Mouse (Mus musculus) hindbrain, embryonic 12.5 days (tissue): ENCODE results near the gene Thada. TPM values are rescaled to one million over a fixed set of nuclear protein-coding genes. Genes with fewer than 3 reads are reported as not detected.
A peak's percentile ranks its signal among the peaks of the same experiment; 100 is the strongest.
"Not testable (repeated sequence)": the region's sequence is repeated elsewhere in the genome, so short reads cannot be mapped to it uniquely, and the experiment has no call there.

ENCODE experiments used
- ATAC-seq: fragments of 200-750 bp; cut with Nextera tagmentation; 2 replicates; pipeline ENCODE4 v1.8.0; 2017; ENCODE audit warnings: moderate TSS enrichment; ENCODE audit not compliant: low FRiP score
- H3K27ac ChIP-seq: fragments of 300-500 bp; sonication (generic); 2 replicates; pipeline ENCODE4 v1.5.1; 2016; ENCODE audit warnings: mild to moderate bottlenecking
- H3K27me3 ChIP-seq: fragments of 300-500 bp; sonication (generic); 2 replicates; pipeline ENCODE4 v1.6.1; 2016; ENCODE audit warnings: mild to moderate bottlenecking
- H3K36me3 ChIP-seq: fragments of 300-500 bp; sonication (generic); 2 replicates; pipeline ENCODE4 v1.6.1; 2016; ENCODE audit warnings: mild to moderate bottlenecking
- H3K4me1 ChIP-seq: fragments of 300-500 bp; sonication (generic); 2 replicates; pipeline ENCODE4 v1.6.1; 2016
- H3K4me2 ChIP-seq: fragments of 300-500 bp; sonication (generic); replicated peaks from 2 replicates; pipeline ENCODE4 v1.6.1; 2016; ENCODE audit warnings: mild to moderate bottlenecking
- H3K4me3 ChIP-seq: fragments of 300-500 bp; sonication (generic); 2 replicates; pipeline ENCODE4 v1.5.1; 2016; ENCODE audit warnings: mild to moderate bottlenecking
- H3K9ac ChIP-seq: fragments of 300-500 bp; sonication (generic); 2 replicates; pipeline ENCODE4 v1.6.1; 2016; ENCODE audit warnings: mild to moderate bottlenecking, moderate library complexity
- H3K9me3 ChIP-seq: fragments of 300-500 bp; sonication (generic); replicated peaks from 2 replicates; pipeline ENCODE4 v1.6.1; 2016; ENCODE audit warnings: mild to moderate bottlenecking
- WGBS: fragments of 180-500 bp; shearing (Covaris S2); methylation state at CpG from one replicate; pipeline ENCODE4 v1.1.7; 2016; 5-methylcytosine and 5-hydroxymethylcytosine counted together
- polyA plus RNA-seq: library from polyadenylated mRNA; unstranded; fragments of >200 nt; fragmentation: Nextera tagmentation; extraction: Ambion mirVana; gene quantifications from 2 replicates; pipeline ENCODE4 v1.2.1, GENCODE M21; 2016

Thada gene
- polyA plus RNA-seq, 1 experiment from 2014 or later = 9.9 TPM

DNA sequence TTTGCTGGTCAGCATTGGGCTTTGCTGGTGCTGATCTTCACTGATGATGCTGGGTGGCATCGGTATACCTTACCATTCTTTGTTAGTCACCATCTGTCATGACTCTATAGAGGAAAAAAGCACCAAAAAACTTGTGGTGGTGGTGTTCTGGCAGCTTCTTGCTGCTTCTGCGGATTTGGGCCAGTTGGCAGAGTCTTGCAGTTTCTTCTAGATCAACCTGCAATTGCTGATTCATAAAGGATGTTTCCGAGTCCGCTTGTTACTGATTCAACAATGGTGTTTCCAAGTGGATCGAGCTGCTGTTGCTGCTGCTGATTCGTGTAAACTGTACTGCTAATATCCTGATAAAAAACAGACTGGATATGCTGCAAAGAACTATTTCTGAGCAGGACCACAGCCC lies 168.0 kb downstream of the Thada start:
- Histone ChIP-seq H3K4me1 (no peaks in the 10 kb centered on the region), H3K4me2 (no peak overlapping the region), H3K4me3 (no peak overlapping the region), H3K27me3 (no peaks in the 10 kb centered on the region), H3K36me3 (no peaks in the 10 kb centered on the region), H3K9ac (no peak overlapping the region), H3K27ac (no peak overlapping the region), H3K9me3 (no peaks in the 10 kb centered on the region)
- 94% methylated on average over 6 of the region's 6 CpGs for WGBS
- ATAC-seq = no peak

DNA sequence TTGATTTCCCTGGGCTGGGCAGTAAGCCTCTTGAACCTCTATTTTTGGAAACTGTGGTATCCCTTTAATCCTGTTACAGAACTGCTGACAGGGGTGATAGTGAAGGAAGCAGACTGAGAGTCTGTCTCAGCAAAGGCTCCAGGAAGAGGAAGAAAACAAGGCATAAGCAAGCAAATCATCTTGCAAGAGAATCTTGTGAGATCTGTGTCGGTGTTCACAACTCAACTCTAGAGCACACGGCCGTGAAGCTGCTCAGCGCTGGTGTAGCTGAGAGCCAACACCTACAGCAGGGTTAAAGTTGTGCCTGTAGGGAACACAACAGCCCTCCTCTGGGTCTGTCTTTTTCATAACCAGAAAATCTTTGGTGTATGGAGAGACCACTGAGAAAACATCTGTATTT lies 172.8 kb downstream of the Thada start:
- Histone ChIP-seq H3K27ac (no peak overlapping the region), H3K9me3 (no peaks in the 10 kb centered on the region), H3K4me3 (no peak overlapping the region), H3K27me3 (no peaks in the 10 kb centered on the region), H3K4me1 (no peaks in the 10 kb centered on the region), H3K4me2 (no peak overlapping the region), H3K36me3 (0 out of 2 replicates have a peak, but pooled peaks cover 7% of the 10 kb centered on the region), H3K9ac (no peak overlapping the region)
- WGBS = 89% methylated on average over 4 of the region's 4 CpGs
- ATAC-seq = no peak

DNA sequence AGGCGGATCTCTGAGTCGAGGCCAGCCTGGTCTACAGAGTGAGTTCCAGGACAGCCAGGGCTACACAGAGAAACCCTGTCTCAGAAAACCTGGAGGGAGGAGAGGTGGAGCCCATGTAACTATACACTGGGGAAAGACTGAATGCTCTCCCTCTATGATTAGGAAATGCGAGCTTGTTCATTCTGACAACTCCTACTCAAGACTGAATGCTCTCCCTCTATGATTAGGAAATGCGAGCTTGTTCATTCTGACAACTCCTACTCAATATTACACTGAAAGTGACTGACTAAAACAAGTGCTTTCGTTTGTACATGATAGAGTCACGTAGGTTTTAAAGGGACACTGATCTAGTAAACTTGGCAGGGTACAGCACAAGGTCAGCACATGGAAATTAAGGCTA lies 174.8 kb downstream of the Thada start:
- H3K4me3 ChIP-seq, H3K4me1 ChIP-seq, H3K4me2 ChIP-seq, H3K9ac ChIP-seq, H3K27me3 ChIP-seq, H3K27ac ChIP-seq, H3K9me3 ChIP-seq, H3K36me3 ChIP-seq, ATAC-seq: not testable (repeated sequence)
- WGBS = 93% methylated on average over 6 of the region's 6 CpGs

DNA sequence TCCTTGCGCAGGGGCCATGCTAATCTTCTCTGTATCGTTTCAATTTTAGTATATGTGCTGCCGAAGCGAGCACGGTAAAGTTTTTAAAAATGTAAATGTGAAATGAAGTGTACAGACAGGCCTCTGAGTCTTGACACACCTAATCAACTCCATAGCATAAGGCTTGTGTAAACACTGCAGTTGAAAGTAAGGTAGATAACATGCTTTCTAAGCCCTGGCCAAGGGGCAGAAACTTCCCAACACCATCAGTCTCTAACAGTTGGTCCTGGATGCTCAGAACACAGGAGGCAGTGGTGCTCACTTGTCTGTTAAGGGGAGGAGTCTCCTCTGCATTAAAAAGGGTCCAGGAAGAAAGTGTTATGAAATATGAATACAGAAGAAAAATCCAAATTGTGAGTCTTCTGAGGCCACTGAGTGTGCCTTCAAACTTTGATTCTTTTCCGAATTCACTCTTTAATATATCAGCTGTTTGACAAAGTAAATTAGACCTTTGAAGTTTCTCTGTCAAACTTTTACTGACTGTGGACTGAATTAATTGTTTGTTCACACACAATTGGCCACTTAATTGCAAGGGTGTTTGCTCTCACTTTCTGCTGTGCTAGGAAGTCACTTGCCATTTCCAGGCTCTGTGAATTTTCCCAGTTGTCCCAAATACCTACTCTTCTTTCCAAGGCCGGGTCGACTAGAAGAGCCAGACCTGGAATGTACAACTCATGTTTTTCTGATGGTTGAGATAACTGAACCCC lies 178.2 kb downstream of the Thada start:
- peaks cover 12% of the 10 kb centered on the region; the same call in 1 of the 2 replicates for H3K36me3 ChIP-seq
- no peaks in the 10 kb centered on the region for H3K4me1 ChIP-seq
- WGBS = 94% methylated on average over 8 of the region's 8 CpGs
- H3K27me3 ChIP-seq = no peaks in the 10 kb centered on the region
- ATAC-seq = no peak
- no peak overlapping the region for H3K4me3 ChIP-seq
- H3K9ac ChIP-seq = no peak overlapping the region
- no peak overlapping the region for H3K4me2 ChIP-seq
- no peak overlapping the region for H3K27ac ChIP-seq
- no peaks in the 10 kb centered on the region for H3K9me3 ChIP-seq

DNA sequence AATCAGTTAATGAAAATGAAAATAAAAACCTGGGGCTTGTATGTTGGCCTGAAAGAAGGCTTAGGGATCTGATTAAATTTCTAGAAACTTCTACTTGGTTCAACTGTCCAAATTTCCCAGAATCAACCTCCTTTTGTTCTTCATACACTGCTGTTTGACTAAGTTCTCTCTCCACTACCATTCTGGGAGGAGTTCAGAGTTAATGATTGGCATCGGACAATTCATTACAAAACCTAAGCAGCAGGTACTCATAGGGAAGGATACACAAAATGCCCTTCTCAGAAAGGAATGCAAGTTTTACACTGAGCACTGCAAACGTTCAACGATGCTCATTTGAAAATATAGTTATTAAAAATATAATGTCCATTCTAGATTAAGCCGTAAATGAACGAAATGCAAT lies 179.5 kb downstream of the Thada start:
- Histone ChIP-seq H3K27ac (no peak overlapping the region), H3K4me1 (no peaks in the 10 kb centered on the region), H3K27me3 (no peaks in the 10 kb centered on the region), H3K4me3 (no peak overlapping the region), H3K9me3 (no peaks in the 10 kb centered on the region), H3K9ac (no peak overlapping the region), H3K36me3 (peaks cover 12% of the 10 kb centered on the region; the same call in 1 of the 2 replicates), H3K4me2 (no peak overlapping the region)
- WGBS = 96% methylated on average over 5 of the region's 5 CpGs
- ATAC-seq = no peak

DNA sequence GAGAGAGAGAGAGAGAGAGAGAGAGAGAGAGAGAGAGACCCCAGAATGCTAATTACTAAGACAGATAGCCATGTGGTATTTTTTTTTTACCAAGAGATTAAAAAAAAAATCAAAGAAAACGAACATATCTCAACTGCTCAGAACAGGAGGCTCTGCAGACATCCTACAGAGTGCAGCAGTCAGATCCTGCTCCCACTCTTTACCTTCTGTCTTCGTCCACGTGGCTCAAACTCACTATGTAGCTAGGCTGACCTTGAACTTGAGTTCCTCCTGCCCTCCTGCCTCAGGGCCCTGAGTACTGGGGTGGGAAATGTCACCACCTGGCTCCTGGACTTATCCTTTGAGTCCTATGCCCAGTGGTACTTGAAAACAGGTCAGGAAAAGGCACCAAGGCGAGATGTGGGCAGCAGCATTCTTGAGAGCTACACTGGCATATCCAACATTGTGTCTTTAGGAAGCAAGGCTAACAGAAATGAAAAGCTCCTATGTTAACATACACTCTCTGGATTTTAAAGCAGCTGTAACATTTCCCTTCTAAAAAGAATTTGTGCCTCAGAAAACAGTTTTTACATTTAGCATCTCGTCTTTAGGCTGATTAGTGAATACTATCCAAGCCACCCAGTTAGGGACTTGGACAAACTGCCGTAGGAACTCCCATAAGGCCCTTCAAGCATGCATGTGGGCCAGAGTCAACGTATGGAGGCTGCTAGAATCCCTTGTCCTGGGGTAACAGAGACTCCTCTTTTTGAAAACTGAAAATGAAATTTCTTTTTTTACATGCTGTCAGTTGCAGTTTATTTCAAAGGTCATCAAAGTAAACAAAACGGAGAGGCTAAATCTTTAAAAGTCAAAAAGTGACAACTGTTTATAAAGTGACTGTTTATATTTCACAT lies 183.4 kb downstream of the Thada start:
- no peak overlapping the region for H3K4me2 ChIP-seq
- H3K27ac ChIP-seq = no peak overlapping the region
- H3K9me3 ChIP-seq = no peaks in the 10 kb centered on the region
- ATAC-seq = no peak
- H3K36me3 ChIP-seq = peaks cover 4% of the 10 kb centered on the region; the same call in 1 of the 2 replicates
- H3K9ac ChIP-seq = no peak overlapping the region
- H3K4me3 ChIP-seq = no peak overlapping the region
- 85% methylated on average over 8 of the region's 8 CpGs for WGBS
- no peaks in the 10 kb centered on the region for H3K27me3 ChIP-seq
- H3K4me1 ChIP-seq = no peaks in the 10 kb centered on the region

DNA sequence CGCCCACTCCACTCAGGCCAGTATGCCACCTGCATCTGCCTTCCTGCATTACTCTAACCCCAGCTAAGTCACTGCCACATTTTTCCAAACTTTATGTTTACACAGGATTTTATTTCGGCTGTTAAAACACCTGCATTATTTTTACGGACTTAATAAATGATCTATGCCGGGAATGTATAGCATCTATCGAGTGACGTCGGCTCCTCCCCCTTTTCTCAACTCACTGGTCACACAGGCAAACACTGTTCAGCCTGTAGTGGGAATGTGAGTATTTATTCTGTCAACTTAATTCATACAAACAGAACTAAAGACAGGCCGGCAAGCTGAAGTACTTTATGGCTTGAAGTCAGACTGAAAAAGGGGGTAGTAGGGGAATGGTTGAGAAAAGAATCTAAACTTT lies 187.0 kb downstream of the Thada start:
- H3K4me1 ChIP-seq = peaks cover 15% of the 10 kb centered on the region
- WGBS = 85% methylated on average over 8 of the region's 8 CpGs
- no peaks in the 10 kb centered on the region for H3K9me3 ChIP-seq
- no peak overlapping the region for H3K4me2 ChIP-seq
- H3K36me3 ChIP-seq = no peaks in the 10 kb centered on the region
- no peaks in the 10 kb centered on the region for H3K27me3 ChIP-seq
- no peak overlapping the region for H3K9ac ChIP-seq
- no peak overlapping the region for H3K27ac ChIP-seq
- no peak for ATAC-seq
- H3K4me3 ChIP-seq = no peak overlapping the region

DNA sequence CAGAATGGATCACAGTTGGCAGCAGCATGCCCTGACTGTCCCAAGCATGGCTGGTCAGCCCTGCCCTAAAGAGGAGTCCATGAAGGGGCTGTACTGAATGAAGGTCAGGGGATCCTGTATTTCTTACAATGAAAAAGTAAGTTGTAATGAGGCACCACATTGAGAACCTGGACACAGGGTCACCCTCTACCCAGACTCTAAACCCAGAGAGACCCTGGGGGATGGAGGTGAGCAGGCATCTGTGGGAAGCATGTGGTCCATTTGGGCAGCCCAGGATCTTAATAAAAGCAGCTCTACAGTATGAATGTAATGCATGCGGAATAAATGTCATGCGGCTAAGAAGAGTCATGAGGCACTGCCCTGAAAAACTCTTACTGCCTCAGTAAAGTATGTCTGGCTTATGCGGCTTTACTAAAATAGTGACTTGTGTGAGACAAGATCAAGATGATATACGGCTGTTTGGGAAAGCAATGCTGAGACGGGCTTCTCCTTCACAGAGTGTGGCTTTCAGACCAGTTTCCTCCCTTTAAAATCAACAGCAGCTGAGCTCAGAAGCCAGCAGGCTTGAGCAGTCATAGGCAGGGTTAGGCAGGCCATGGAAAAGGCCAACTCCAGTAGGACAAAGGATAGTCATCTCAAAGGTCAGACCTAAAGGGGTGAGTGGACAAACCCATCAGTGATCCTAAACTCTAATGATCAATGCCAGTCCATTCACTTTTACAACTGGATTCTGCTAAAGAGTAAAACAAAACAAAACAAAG lies 187.6 kb downstream of the Thada start:
- 83% methylated on average over 5 of the region's 5 CpGs for WGBS
- Histone ChIP-seq H3K27me3 (no peaks in the 10 kb centered on the region), H3K36me3 (no peaks in the 10 kb centered on the region), H3K9ac (no peak overlapping the region), H3K4me1 (peaks cover 18% of the 10 kb centered on the region), H3K4me2 (no peak overlapping the region), H3K4me3 (no peak overlapping the region), H3K9me3 (no peaks in the 10 kb centered on the region), H3K27ac (no peak overlapping the region)
- no peak for ATAC-seq

DNA sequence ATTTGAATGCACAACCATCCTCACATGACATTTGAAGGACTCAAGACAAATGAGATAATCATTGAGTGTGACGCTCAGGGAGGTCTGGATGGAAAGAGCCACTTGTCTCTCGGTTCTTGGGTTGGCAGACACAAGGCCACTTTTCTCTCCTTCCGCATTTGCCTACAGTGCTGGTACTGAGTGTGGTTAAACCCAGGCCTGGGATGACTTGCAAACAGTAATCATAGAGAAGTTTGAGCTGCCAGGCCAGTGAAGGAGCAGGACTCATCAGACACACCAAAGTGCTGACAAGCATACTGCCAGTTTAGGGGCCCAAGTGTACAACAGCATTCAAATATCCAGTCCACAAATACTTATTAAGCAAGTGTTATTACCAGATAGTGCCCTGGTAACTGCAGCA lies 191.0 kb downstream of the Thada start:
- H3K4me2 ChIP-seq = no peak overlapping the region
- H3K4me3 ChIP-seq = no peak overlapping the region
- H3K4me1 ChIP-seq = peaks cover 18% of the 10 kb centered on the region
- no peak for ATAC-seq
- H3K27ac ChIP-seq = peak overlapping the region; percentile 79; the same call in 1 of the 2 replicates
- no peaks in the 10 kb centered on the region for H3K27me3 ChIP-seq
- H3K9me3 ChIP-seq = no peaks in the 10 kb centered on the region
- no peak overlapping the region for H3K9ac ChIP-seq
- WGBS = 80% methylated on average over 3 of the region's 3 CpGs
- H3K36me3 ChIP-seq = peaks cover 7% of the 10 kb centered on the region; the same call in 1 of the 2 replicates

DNA sequence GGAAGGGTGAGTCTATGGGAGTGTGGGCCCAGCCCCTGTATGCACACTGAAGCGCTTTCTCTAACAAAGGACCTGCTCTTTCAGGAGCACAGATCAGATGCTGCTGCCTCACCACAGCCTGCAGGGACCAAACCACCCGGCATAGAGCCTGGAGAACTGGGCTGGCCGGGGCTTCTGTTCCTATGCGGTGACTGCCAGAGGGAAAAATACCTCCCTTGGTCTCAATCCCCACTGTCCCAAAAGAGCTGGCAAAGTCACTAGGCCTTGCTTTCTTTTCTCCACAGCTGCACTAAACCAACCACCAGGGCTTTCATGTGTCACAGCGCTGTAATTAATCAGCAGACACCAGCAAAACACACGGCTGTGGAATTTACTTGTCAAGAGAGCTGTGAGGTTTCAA lies 191.8 kb downstream of the Thada start:
- 49% methylated on average over 6 of the region's 6 CpGs for WGBS
- no peak overlapping the region for H3K4me3 ChIP-seq
- H3K4me2 ChIP-seq = no peak overlapping the region
- peaks cover 7% of the 10 kb centered on the region; the same call in 1 of the 2 replicates for H3K36me3 ChIP-seq
- H3K4me1 ChIP-seq = peaks cover 18% of the 10 kb centered on the region
- ATAC-seq = no peak
- H3K9me3 ChIP-seq = no peaks in the 10 kb centered on the region
- H3K27me3 ChIP-seq = no peaks in the 10 kb centered on the region
- no peak overlapping the region for H3K9ac ChIP-seq
- H3K27ac ChIP-seq = peak overlapping the region; percentile 79

DNA sequence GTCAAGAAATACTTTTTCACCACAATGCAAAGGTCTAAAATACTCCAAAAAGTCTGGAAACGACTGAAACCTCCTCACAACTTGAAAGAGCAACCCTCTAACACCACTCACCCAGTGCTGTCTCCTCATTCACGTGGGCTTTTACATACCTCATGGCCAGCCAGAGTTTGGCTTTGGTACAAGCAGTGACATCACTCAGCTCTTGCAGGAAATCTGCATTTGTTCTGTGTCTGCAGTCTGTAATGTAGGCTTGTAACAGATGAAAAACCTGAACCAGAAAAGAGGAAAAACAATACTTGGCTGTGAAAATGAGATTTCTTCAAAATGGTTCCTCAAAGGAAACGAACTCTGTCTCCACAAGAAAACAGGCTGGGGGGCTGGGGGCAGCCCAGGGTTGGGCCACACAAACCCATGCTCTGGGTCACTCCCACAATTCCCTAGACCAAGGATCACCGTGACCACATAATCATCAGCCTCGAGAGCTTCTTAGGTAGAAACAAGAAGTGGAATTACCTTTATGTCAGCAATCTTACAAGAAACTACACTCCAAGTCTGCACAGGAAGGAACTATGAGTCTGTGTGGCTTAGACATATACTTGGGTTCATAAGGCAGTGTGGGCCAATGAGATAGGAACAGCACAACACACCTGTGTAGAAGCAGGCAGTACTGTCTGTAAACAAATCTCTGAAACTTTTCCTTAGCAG lies 193.3 kb downstream of the Thada start:
- H3K9me3 ChIP-seq = no peaks in the 10 kb centered on the region
- no peak for ATAC-seq
- WGBS = 77% methylated on average over 5 of the region's 5 CpGs

More for the DNA sequence above, 193.3 kb downstream of the Thada start:
- H3K36me3 ChIP-seq = peaks cover 7% of the 10 kb centered on the region; the same call in 1 of the 2 replicates
- no peak overlapping the region for H3K9ac ChIP-seq
- peaks cover 18% of the 10 kb centered on the region for H3K4me1 ChIP-seq
- H3K4me2 ChIP-seq = no peak overlapping the region
- H3K4me3 ChIP-seq = no peak overlapping the region
- no peaks in the 10 kb centered on the region for H3K27me3 ChIP-seq
- H3K27ac ChIP-seq = no peak overlapping the region
